Mouse (Mus musculus): ENCODE measurements around the gene Rnft1.
A peak's percentile ranks its signal among the peaks of the same experiment; 100 is the strongest.
"Not testable (repeated sequence)": the region's sequence is repeated elsewhere in the genome, so short reads cannot be mapped to it uniquely, and the experiment has no call there.

The Rnft1 gene

DNA sequence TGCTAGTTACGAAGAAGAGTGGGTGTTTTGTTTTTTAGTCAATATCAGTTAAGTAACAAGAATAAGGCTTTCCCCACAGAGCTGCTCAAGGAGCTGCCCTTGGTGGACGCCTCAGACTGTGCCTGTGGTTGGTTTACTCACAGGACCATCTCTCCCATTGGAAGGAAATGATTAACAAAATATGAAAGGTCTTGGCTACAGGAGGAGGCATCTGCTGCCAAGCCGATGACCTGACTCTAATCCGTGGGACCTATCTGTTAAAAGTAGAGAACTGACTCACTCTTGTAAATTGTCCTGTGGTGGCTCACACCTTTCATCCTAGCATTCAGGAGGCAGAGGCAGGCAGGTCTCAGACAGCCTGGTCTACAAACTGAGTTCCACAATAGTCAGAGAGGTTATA lies 43.1 kb downstream of the Rnft1 start:
- peak; percentile 39 to 40 for DNase-seq

DNA sequence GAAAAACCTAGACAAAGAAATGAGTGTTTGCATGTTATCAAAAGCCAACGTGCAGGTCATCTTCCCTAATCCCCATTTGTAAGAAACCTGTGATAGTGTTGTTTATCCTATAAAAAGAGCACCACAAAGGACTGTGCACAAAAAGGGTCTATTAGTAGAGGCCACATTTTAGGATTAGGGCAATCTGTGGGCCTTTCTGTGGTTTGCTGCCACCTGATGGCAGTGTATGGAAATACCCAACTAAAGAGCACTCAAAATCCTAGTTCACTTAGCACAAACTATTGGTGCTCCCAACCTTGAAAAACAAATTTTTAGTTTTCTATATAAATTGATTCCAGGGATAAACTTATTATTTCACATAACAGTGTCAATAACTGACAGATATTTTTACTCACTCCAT lies 48.4 kb downstream of the Rnft1 start:
- peak in 1 of 2 experiments; percentile 48 for DNase-seq

DNA sequence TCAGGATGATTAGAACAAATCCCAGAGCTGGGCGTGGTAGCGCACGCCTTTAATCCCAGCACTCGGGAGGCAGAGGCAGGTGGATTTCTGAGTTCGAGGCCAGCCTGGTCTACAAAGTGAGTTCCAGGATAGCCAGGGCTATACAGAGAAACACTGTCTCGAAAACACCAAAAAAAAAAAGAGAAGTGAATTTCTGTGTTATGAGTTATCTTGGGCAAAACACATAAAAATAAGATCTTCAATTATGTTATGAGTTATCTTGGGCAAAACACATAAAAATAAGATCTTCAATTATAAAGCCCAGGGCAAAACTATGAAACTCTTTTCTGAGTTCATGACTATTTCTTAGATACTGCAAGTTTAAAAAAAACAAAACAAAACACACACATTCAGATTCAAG lies 48.8 kb downstream of the Rnft1 start:
- DNase-seq, result not testable (repeated sequence)

DNA sequence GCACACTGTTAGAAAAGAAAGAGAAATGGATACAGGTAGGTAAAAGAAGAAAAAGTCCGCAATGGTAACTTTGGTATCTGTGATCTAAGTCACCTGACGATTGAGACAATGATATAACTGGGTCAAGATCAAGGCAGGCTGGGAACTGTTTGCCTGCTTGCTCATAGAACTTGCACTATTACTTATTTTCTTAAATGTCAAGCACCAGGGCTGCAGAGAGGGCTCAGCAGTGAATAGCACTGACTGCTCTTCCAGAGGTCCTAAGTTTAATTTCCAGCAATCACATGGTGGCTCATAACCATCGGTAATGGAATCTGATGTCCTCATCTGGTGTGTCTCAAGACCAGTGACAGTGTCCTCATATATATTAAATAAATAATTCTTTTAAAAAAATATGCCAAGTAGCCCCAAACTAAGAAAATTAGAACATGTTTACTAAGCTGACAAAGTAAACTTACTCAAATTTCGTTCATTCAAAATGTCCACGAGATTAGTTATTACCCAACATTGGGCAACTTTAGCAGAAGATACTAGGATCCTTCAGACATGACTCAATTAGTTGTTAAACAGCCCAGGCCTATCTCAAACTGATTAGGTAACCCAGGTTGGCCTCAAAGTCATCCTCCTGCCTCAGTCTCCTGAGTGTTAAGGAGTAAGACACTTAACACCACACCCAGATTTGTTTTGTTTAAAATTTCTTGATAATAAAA lies 49.9 kb downstream of the Rnft1 start:
- DNase-seq, result no peak

DNA sequence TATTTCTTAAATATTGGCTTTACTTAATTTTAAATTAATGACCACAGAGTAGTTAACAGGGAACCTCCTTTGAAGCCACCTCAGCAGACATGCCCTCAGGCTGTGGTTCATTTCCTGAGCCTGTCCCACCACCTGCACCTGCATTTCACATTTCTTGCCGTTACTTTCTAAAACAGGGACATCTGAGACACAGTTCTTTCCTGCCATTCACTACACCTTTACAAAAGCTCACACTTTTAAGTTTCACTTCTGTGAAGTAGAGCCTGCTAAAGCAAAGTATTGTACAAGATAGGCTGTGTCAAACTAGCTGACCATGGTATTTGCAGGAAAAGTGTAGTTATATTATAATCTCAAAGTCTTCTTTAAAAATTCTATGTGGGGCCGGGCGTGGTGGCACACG lies 54.3 kb downstream of the Rnft1 start:
- no peak for DNase-seq

DNA sequence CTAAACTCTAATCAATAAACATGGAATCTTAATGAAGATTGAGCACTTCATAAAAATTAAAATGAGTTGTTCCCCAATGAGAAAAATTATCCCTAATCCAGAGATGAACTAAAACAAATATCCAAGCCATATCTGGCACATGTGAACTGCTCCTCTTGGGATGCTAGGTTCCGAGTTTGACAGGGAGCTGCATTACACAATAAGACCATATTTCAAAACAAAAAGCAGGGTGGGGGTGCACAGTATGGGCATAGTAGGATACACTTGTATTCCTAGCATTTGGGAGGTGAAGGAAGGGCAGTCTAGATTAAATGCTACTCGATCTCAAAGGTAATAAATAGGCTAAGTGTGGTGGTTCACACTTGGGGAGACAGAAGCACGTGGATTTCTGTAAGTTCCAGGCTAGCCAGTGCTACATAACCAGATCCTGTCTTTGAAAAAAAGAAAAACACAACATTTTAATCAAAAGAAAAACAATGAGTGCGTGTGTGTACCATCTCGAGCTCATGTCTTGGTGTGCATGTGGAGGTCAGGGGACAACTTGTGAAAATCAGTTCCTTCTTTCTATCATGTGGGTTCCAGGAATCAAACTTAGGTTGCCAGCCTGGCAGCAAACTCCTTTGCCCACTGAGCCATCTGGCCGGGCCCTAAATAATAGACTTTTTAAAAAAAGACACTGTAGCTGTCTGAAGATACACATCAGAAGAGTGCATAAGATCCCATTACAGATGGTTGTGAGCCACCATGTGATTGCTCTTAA lies 55.4 kb downstream of the Rnft1 start:
- DNase-seq, result no peak

DNA sequence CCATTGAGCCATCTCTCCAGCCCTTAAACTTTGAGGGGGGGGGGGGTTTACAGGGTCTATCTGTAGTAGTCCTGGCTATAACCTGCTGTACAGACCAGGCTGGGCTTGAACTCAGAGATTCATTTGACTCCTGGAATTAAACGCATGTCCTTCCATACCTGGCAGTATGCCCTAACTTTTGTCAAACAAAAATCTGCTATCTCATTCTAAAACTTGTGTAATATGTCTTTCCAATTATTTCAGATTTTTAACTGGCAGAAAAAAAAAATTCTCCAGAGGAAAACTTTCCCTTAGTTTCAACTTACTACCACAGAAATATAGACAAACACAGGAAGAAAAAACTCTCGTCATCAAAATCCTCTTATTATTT lies 56.0 kb downstream of the Rnft1 start:
- DNase-seq, result no peak

DNA sequence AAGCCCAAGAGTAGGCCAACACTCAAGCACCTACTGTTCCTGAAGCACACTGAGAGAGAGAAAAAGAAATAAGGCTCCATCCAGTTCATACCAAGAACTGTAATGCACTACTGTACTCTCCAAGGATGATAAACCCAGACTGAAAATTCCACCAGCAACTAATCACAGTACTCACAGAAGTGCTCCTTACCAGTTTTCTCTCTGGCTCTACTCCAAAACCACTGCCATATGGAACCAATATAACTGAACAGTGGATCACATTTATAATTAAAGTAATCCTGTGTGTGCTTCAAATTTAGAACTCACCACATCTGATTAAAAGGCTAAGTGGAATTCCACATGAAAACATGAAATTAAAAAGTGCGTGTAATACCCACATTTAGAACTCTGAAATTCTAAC lies 58.4 kb downstream of the Rnft1 start:
- no peak for DNase-seq

DNA sequence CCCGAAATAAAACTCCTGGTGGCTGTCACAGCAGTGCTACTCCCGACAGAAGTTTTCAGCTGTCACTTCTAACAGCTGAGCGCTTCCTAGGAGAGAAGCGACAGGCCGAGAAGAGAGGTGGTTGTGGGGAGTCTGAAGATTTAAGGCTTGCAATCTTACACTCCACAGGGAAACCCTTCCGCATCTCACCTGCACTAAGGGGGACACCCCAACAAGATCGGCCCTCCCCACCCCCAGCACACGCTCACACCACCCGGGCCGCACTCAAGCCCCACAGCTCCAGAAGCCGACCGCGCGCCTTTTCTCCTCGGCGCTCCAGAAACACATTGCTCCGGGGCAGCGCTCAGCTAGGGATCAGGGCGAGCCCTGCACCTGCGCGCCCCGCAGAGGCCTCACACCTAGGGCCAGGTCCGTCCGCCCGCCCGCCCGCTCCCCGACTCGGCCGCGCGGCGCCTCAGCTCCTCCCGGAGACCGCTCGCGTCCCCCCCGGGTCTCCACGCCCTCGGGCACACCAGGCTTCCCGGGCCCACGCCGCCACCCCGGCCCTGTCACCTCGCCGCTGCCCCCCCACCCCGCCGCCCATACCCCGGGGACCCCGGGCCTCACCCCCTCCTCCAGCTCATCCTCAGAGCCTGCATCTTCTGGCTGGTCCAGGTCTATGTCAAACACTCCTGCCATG lies 59.6 kb downstream of the Rnft1 start:
- peak; percentile 42 to 63 for DNase-seq

DNA sequence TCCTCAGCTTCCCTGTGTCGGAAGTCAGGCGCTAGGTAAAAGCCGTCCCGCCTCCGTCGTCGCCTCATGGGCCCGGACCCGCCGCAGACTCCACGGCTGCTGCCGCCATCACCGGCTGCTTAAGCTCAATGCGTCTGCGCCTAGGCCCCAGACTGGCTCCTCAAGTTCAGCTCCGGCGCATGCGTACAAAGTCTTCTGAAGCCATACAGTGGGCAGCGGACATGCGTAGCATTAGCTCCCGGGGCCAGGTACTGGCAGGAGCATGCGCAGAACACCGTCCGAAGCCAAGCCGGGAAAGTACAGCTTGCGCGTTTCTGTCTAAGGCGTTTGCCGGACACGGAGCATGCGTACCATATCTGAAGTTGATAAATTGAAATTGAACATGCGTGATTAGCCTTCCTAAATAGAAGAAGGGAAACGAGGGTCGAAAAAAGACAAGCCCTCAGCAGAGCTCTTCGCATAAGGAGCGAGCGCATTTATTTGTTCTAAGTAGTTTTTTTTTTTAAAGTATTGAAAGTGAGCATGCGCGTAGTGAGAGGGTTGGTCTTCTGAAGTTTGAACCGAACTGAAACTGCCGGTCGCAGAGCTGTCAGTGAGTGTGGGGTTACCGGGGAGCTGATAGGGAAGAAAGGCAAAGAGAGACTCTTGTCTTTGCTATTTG lies 60.3 kb downstream of the Rnft1 start, which contains the start of the genes Rps6kb1 and Tubd1:
Gene Rps6kb1 (minus strand): TSS at position 167 of the 661 bp plus-strand sequence.
Gene Tubd1 (plus strand): TSS at position 353 of the 661 bp plus-strand sequence.
- peak; percentile 99 to 100 for DNase-seq

DNA sequence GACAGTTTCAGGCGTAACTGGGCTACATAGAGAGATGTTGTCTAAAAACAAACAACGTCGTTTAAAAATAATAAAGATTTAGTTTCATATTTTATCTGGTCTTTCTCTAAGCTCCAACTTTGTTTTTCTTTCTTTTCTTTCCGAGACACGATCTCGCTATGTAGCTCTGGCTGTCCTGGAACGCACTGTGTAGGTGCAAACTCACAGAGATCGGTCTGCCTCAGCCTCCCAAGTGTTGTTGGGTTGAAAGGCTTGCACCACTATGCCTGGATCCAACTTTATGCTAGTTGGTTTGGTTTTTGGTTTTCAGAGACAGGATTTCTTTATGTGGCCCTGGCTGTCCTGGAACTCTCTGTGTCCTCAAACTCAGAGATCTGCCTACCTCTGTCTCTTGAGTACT lies 61.1 kb downstream of the Rnft1 start:
- DNase-seq, result no peak

DNA sequence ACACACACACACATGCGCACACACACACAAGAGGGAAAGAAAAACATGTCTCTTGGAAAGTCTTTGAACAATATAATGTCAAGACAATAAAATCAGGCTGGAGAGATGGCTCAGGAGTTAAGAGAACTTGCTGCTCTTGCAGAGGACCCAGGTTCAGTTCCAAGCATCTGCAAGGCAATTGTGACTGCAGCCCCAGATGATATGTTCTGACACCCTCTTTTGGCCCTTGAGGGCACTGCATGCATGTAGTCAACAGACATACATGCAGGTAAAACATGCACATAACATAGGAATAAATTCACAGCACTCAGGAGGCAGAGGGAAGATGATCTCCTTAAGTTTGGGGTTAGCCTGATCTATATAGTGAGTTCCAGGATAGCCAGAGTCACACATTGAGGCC lies 63.0 kb downstream of the Rnft1 start:
- peak in 1 of 2 experiments; percentile 46 for DNase-seq
